Mouse (Mus musculus) kidney, adult 8-10 months (tissue): ENCODE data around the gene Rasal3.
A peak's percentile ranks its signal among the peaks of the same experiment; 100 is the strongest.

Experiments used
- DNase-seq, 2 experiments: peaks; one replicate each; pipeline ENCODE4 v3.0.0; 2022

Gene Rasal3

DNA sequence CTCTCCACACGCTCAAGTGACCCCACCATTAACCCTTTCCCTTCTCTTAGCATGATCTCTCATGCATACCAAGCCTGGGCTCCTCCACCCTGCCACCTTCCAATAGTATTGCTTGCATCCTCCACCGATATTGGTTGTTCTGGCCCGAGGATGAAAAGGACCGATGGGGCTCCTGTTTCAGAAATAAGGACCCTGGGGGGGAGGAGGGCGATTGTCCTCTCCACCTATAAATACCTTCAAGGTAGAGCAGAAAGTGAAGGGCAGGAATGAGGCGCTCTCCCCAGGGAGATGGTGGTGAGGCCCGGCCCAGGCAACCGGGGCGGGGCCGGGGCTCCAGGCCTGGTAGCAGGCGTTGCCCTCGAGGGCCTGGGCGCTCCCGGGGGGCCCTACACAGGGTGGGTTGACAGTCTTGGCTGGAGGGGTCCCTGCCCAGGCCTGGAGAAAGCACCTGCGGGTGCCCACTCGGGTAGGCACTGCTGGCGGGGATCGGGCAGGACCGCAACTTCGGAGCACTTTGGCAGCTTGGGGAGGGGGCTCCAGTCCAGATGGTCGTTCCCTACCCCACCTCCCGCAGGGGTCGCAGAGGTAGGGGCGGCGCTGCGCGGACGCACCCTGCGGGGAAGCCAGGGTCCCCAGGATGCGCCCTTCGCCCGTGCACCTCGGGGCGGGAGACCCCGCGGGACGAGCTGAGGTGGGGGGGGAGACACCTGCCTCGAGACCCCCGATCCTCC is 14.8 kb downstream of the Rasal3 start:
- DNase-seq, result peak; percentile 32 to 37

DNA sequence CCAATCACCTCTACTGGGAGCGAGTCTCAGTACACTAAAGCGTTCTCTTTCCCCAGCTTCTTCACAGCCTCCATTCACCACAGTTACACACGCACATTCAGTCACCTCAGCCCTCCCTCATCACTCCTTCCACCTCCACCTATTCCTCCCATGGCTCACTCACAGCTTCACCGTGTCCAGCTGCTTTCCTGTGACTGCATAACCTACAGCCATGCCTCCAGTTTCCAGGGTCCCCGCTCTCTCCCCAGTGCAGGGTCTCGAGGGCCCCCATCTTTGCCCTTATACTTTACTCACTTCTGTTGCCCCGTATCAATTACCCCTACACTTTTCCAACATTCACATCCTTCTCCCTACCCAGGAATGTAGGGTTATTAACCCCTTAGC is 15.4 kb downstream of the Rasal3 start:
- no peak for DNase-seq

DNA sequence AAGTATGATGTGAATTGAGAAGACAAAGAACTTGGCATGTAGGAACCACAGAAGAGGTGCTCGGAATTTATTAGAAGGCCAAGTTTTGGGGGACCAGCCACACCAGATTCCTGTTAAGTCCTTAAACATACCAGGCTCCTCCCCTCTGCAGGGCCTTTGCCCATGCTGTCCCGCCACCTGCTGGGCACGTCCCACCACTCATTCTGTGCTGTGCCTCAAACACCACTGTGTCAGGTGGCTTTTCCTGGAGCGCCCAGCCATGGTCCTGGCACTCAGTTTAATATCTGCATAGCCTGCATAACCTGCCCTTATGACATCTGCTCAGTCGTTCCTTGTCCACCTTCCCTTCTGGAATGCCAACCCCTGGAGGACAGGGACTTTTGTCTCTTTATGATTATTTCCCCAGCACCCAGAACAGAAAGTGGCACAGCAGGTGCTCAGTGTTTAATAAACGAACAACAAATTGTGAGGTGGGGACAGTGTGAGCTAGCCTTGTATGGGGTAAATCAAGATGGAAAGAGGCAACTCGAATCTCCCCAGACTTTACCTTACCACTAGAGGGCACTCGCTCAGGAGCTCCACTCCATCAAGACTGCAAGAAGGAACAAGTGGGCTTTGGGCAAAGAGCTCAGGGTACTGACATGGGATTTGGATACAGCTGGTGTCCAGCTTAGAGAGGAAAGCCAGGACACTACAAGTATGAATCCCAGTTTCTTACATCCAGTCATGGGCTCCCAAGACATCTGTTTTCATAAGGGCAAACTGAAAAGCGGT is 16.5 kb downstream of the Rasal3 start:
- DNase-seq, result peak; percentile 42 to 54

DNA sequence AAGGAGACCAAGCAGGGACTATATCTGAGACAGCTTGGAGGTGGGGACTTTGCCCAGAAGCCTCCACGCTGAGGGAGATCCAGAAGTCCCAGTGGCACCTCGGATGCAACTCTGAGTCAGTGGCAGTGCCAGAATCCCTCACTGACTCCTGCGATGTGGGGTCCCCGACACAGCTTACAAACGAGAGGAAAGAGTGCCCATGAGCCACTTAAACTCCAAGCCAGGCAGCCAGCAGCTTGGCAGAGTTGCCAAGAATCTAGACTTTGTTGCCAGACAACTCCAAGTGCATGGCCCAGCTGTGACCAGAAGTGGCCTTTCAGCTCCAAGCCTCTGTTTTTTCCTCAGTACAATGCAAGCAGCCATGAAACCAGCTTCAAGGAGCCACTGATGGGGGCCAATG is 19.7 kb downstream of the Rasal3 start:
- no peak for DNase-seq

DNA sequence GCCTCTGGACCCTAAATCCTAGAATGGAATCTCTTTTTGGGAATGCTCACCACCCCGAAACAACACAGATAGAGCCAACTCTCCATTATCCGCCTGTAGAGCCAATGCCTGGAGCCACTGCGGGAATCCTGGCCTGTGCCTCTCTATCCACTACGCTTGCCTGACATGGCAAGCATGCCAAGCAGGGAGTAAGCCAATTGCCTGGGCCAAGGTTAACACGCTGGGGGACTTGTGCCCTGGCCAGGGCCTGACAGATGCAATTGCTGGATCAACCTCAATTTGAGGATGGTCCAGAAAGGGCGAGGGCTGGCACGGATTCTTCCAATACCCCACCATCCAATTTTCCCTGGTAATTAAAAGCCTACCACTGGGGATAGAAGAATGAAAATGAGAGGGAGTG is 20.8 kb downstream of the Rasal3 start:
- no peak for DNase-seq

DNA sequence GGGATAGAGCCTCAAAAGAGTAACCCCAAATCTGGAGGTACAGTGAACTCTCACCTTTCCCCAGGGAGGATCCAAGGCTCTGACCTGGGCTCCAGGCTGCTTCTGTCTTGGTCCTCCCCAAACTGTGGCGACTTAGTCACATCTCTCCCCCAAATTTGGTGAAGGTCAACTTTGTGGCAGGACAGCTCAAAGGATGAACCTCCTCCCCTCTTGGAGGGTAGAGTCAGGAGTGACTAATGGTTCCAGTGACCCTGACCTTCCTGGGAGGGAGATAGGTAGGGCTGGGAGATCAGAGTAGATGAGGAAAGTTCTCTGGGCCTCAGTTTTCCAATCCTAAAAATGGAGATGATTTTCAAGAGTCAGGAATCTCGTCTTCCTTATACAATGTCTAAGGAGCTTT is 24.6 kb downstream of the Rasal3 start:
- DNase-seq, result no peak

DNA sequence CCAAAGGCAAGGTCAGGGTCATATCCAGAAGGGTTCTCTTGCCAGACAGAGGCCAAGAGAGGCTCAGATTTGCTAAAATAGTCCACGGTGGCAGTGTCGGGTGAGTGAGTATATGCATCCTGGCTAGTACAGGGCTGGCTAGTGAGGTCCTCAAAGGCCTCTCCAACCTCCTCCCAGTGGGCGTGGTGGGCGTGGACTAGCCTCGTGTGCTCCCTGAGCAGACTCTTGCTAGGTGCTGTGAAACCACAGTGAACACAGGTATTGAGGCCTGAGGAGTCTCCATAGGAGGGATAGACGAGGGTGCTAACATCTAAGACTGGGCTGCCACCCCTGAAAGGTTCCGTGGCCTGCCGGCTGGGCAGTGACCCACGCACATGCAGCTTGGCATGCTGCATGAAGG is 26.2 kb downstream of the Rasal3 start:
- DNase-seq, result no peak

DNA sequence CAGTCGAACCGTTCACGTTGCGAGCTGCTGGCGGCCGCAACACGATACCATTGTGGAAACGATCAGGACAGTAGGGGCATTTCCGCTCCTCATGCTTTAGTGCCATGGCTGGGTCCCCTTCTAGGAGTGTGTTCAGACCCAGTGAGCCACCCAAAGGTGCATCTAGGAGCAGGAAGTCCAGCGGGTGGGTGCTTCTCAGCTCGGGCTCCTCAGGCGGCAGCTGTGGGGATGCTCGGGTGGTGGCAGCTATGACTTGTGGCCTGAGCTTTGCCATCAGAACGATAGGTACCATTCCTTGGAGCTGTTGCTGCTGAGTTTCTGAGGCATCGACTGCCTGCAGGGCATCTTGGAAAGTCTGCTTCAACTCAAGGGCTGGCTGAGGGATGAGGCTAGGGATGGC is 26.9 kb downstream of the Rasal3 start:
- no peak for DNase-seq

DNA sequence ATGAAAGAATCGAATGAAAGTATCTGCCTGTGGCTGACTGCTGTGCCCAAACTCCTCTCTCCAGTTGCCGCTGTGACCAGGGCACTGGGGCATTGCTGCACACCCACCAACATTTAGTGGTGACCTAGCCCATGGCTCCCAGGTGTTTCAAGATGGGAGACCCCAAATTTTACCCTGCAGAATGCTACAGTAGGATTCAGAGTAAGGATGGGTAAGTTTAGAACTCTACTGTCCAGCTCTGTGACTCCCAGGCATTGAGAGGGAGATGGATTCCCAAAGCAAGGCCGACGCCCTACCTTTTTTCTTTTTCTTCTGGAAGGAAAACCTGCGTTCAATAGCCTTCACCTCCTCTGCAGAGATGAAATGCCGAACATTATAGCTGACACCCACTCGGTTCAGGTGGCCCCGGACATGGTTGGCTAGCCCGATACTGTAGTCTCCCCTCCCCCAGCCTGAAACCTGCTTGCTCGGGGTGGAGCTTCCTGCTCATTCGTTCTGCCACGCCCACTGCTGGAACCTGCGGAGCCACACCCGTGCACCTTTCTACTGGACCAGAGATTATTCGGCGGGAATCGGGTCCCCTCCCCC is 34.3 kb downstream of the Rasal3 start:
- no peak for DNase-seq

DNA sequence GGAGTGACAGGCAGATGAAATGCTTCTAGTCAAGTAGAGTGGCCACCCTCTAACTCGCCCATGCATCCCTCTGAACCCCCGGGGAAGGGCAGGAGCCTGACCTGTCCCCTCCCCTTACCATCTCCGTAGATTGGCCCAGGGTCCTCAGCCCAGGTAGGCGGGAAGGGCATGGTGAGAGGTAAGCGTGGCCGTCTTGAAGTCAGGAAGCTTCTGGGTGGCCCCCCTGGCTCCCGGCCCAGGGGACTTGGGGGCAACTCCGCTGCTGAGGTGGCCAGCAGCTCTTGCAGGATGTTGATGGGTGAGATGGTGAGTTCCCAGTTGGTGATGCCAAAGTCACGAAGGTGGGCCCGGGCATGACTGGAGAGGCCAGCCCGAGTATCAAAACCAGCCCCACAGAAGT is 35.7 kb downstream of the Rasal3 start:
- DNase-seq, result no peak

DNA sequence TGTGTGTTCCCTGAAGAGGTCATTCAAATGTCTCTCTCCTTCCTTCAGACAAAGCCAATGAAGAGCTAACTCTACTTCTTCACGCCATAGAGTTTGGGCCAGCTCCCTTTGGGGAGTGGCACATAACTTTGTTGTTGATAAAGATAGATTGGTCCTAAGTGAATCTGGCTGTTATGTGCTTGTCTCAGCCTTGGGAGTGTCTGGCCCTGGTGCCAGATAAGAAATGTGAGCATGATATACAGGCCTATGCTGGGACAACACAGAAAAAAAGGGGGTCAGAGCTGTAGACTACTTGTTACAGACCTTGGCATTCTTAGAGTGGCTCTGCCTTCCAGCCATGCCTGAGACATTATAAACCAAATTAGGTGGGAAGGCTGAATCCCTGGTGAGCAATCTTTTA is 38.1 kb downstream of the Rasal3 start:
- DNase-seq, result no peak

DNA sequence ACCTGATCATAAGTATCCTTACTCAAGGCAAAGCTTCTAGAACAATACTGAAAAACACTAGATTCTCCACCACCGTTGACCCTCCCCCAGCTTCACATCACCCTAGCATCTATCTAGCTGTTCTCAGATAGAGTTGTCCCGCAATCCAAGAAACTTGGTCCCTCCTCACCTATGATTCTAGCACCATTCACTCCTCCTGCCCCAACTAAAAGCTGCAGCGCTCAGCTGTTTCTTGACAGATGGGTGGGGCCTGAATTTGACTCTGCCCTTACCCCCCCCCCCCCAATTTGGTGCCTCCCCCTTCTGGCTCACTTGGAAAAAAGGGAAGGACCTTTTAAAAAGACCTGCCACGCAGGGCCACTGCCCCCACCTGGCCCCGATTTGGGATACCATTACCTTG is 38.5 kb downstream of the Rasal3 start:
- no peak for DNase-seq

DNA sequence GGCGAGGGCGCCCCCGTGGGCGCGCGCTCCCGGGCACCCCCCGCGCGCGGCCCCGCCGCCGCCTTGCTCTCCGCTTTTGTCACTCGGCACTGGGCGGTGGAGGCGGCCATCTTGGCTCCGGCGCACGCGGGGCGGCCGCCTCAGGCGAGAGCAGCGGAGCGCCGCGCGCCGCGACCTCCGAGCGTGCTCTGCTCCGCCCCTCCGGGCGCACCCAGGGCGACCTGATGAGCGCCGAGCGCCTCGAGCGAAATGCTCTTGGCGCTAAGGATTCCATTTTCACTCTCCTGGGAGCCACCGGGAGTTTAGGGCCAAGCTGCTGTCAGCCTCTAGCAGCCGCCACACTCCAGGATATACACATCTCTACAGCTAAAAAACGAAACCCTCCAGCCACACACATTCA is 39.1 kb downstream of the Rasal3 start:
- DNase-seq, result peak; percentile 84 to 88

DNA sequence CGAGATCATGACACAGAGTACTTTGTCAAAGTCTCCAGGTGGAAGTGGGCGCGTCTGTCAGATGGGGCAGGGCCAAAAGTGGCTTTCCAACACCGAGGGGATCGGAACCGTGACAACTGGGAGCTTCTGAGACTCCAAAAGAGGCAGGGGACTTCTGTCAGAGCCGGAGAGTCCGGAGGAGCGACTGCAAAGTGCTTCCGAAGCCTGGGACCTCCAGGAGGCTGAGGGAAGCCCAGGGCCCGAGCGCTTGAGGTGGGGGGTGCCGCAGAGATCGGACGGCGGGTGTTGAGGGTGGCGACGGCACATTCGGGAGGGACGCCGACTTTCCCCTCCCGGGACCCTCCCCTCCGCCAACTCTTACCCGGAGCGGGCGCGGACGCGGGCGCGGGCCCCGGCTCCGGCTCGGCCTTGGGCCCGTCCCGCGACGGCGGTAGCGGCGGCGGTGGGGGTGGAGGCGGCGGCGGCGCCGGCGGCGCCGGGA is 39.5 kb downstream of the Rasal3 start:
- DNase-seq, result no peak

DNA sequence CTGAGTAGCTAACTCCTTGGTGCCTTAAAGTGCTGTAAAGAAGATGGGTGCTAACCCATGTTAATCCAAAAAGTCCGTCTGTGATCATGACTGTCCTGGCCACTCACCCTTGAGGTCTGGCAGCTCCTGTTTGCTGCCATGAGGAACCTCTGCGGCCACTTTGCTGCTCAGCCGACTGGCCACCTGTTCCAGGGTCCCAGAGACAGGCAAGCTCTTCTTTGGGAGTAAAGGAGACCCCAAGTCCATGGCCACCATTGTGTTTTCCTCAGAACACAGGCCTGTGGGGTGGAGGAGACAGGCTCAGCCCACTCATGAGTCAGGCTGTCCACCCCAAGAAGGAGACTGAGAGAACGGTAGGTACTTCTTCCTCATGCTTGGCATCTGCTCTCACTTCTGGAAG is 40.7 kb downstream of the Rasal3 start:
- no peak for DNase-seq

DNA sequence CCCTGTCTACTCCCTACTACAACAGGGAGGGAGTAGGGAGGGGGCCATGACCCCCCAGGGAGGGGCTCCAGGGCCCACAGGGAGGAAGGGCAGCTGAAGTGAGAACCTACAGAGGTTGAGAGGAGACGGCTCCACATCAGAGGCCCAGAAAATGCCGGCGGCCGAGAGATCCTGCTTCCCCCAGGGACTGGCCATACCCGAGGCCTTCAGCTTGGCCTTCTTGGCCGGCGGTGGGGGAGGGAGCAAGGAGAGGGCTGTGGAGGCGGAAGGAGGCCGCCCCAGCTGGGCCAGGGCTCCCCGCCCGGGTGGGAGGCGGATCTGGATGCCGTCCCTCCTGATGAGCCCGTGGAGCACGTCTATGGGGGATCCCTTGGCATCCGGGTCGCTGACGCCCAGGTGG is 43.5 kb downstream of the Rasal3 start:
- DNase-seq, result no peak

DNA sequence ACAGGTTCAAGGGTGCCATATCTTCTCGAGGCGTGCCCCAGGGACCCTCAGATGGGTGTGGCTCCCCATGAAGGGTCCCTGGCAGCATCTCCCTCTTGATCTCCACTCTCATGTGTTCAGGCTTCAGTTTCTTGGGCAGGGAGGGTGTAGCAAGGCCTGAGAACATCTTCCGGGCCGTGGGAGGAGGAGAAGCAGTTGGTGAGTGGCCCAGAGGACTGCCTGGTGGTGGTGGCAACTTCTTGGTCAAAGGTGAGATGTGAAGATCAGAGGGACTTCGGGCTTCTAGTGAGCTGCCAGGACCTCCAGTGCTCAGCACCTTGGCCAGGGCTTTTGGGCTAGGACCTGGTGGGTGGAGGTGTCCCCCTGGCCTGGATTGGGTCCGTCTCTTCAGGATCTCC is 44.4 kb downstream of the Rasal3 start:
- no peak for DNase-seq

DNA sequence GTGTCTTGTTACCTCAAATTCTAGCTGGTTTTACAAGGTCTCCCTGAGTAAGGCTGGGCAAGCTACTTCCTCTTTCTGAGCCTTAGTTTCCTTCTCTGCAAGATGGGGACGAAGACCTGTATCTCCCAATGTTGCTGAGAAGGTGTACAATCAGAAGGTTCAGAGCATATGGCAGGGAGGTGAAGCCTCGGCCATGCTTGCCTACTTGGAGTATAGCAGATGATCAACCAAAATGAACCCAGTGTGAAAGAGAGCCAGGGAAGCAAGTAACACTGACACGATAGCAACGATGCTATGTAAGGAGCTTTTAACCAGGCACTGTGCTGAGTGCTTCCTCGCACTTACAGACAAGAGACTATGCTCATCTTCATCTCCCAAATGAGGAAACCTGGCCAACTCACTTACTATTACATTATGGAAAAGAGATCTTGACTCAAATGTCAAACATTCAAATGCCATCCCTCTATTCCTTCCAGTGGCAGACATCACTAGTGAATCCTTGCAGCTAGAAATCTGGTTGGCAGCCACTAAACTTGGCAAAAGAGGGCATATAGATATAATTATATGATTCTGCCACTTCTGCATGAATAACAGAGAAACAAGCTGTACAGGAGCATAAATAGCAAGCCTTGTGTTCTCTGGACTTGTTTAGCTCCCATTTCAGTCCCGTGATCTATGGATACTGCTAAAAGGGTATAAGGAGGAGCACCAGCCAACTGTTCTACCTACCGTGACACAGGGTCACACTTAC is 45.0 kb downstream of the Rasal3 start:
- no peak for DNase-seq

DNA sequence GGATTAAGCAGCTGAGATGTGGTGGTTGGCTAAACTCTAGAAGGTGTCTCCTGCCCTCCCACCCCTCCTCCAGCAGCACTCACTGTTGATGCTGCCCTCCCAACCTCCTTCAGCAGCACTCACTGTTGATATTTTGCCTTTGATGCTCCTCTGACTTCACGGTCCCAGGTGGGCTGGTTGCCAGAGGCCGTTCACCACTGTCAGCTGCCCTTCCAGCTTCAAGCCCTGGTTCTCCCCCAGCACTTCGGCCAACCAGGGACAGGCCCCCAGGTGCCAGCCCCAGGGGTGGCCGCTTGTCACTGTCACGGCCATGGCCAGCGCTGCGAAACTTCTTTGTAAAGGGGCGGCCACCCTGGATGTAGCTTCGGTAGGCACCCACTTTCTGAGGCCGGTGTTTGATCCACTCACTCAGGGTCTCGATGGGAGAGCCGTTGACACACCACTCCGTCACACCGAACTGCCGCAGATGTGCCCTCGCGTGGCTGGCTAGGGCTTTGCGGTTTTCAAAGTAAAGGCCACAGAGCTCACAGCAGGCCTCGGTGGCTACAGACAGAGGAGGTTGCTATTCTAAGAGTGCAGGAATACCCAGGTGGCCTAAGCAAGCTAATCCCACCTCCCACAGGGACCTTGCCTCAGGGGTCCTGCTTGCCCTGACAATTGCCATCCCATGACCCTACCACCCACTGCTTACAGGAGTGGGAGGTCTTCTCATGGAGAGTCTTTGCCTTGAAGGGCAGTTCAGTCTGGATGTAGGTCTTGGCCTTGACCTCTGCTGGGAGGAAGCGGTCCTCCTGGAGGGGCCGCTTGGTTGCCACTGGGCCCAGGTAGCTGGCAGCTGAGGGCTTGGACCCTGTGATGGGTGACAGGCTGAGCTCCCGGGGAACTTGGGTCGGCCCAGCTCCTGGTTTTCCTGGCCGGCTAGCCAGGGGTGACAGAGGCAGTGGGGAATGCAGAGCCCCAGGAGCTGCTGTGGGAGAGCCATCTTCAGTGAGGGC is 46.3 kb downstream of the Rasal3 start:
- DNase-seq, result no peak

DNA sequence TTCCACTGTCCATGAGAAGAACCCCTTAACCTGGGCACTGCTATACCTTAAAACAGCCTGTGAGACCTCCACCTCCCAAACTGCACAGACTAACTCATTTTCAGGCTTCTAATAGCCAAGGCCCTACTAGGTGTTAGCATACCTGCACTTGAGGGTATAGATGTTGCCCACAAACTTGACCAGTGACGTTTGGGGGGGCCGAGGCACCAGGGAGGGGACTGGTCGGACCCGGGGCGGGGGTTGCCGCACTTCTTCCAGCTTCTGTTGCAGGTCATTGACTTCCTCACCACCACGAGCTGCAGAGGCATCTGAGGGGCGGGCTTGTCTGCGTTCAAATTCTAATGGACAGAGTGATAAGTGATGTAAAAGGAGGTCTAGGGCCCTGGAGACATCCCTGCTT is 47.1 kb downstream of the Rasal3 start:
- no peak for DNase-seq

DNA sequence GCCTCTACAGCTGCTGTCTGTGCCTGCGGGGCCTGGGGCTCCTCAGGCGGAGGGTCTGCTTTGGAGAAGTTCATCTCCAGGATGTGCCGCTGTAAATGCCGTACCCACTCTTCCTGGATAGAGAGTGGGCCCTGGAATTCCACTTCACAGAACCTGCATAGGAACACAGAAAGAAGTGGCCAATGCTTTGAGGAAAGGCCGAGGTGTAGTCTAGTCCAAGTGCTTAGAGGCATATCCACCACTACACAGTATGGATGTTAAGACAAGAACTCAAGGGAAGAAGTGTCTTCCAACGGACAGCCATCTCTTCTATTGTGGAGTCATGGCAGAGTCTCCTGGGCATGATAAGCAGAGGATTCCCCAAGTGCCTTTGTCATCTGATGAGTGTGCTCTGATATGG is 48.4 kb downstream of the Rasal3 start:
- no peak for DNase-seq

DNA sequence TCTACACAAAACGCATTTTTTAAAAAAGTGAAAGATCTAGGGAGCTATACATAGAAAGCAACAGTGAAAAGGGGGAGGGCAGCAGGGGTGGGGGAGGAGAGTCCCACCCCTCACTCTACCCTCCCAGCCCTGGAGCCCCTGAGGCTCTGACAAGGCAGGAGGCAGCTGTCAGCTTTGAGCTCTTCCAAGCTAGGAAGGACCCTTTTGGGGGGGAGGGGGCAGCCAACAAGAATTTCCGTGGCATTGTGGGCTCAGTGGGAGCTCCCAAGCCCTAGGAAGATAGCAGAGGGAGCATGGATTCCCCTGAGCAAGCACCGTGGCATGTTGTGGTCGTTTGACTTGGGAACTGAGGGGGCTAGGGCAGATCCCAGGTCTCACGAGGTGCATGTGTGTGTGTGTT is 49.2 kb downstream of the Rasal3 start:
- no peak for DNase-seq
